In genomic region chr12:26415104-26415771, GRCm38 (mm10) we compare ENCODE assay signal across 9 mouse cellular contexts. TPM values are rescaled to one million over a fixed set of nuclear protein-coding genes. Genes with fewer than 3 reads are reported as not detected.
DNase-seq lines count a peak whose midpoint lies in the region; ATAC-seq lines count a peak whose summit lies in the region.
"Had no signal": no experiment of that assay in that cellular context is flagged by ENCODE, and none has a peak within 500 bp of the region (broad histone marks: within the 10 kb centered on the region; RNA-seq: fewer than 3 reads in every experiment).

Gene Rnf144a (minus strand): TSS chr12:26415254.

- peaks cover 32% of the 10 kb centered on the region for H3K4me1 ChIP-seq in hindbrain, embryonic 14.5 days (replicated peaks; ENCODE audit: control insufficient read depth, insufficient read depth, low read length)

- peak within 1 kb of the TSS; percentile 86 for H3K27ac ChIP-seq in hindbrain, embryonic 14.5 days

- DNase-seq in T-cell, adult 2 months (ENCODE audit: low spot score) = peak; percentile 88
- peak; percentile 97 to 98 for DNase-seq in cerebellum, postnatal 25 days
- DNase-seq in frontal cortex, postnatal 36 days (ENCODE audit: low spot score in 2 of 2) = peak; percentile 91 to 93
- DNase-seq in hindbrain, embryonic 14.5 days (ENCODE audit: low spot score) = peak; percentile 96
- peak; percentile 88 to 91 for DNase-seq in layer of hippocampus, postnatal 36 days
- peak; percentile 88 for DNase-seq in lung, postnatal 25 days (ENCODE audit: low spot score)
- peak; percentile 97 for DNase-seq in retina, embryonic 14.5 days (ENCODE audit: low spot score)
- peak; percentile 86 to 92 for DNase-seq in thymus, postnatal 36 days

- peak within 1 kb of the TSS; percentile 98 for H3K9ac ChIP-seq in hindbrain, embryonic 14.5 days

- H3K36me3 ChIP-seq in hindbrain, embryonic 14.5 days (replicated peaks; ENCODE audit: control insufficient read depth, insufficient read depth) = no peaks in the 10 kb centered on the region

- H3K4me3 ChIP-seq in hindbrain, embryonic 14.5 days (replicated peaks; ENCODE audit: low read length) = peak within 1 kb of the TSS; percentile 89
- H3K4me3 ChIP-seq: myocyte had no signal

- WGBS in hindbrain, embryonic 14.5 days = 2% methylated on average over 40 of the region's 45 CpGs

- ATAC-seq in hindbrain, embryonic 14.5 days (ENCODE audit: low FRiP score) = peak; percentile 85

- H3K9me3 ChIP-seq in hindbrain, embryonic 14.5 days (ENCODE audit: control insufficient read depth, low read length) = no peaks in the 10 kb centered on the region

- H3K27me3 ChIP-seq in hindbrain, embryonic 14.5 days (ENCODE audit: control insufficient read depth, insufficient read depth, low read length) = no peaks in the 10 kb centered on the region

- H3K4me2 ChIP-seq in hindbrain, embryonic 14.5 days (replicated peaks) = peak within 1 kb of the TSS; percentile 81

RNA-seq across cellular contexts. Expression of gene Rnf144a, which starts in this region (rescaled TPM):
- 19.2 and 22.5 TPM in 2 replicates for polyA plus RNA-seq in hindbrain, embryonic 14.5 days (2014; fragmentation: Nextera tagmentation; extraction: Ambion mirVana)
- 10 to 100 TPM; 22.6 to 23.8 TPM for total RNA-seq in layer of hippocampus, postnatal 36 days (2021)
- polyA plus RNA-seq: myocyte had no signal

Comparison
In these comparisons a context has a peak if more than half of its experiments do, and no peak if none do; other contexts are left out.
1. Peak in every context shown above with its lines: DNase-seq, ATAC-seq, H3K4me3 ChIP-seq and H3K27ac ChIP-seq.